In genomic region chr13:6001218-6001564, GRCm38 (mm10) we compare ENCODE assay signal across 19 mouse cellular contexts.
"Had no signal": no experiment of that assay in that cellular context is flagged by ENCODE, and none has a peak within 500 bp of the region (broad histone marks: within the 10 kb centered on the region; RNA-seq: fewer than 3 reads in every experiment).

No protein-coding gene starts in this region.

- DNase-seq: lung, adult 18-20 months; lung, embryonic 14.5 days; lung, postnatal 10 days; right cerebral cortex, adult 18-20 months; right cerebral cortex, postnatal 25 days; right cerebral cortex, postnatal 4 days; thymus, adult 2 months; thymus, postnatal 25 days; thymus, postnatal 4 days had no signal

- H3K9ac ChIP-seq: liver, embryonic 12.5 days; liver, embryonic 14.5 days; lung, embryonic 14.5 days; midbrain, embryonic 13.5 days; midbrain, embryonic 15.5 days; neural tube, embryonic 12.5 days; stomach, embryonic 15.5 days had no signal

- H3K4me2 ChIP-seq: liver, embryonic 12.5 days; lung, embryonic 14.5 days; midbrain, embryonic 11.5 days; midbrain, embryonic 13.5 days; midbrain, embryonic 15.5 days; neural tube, embryonic 12.5 days; stomach, embryonic 15.5 days had no signal

- H3K4me3 ChIP-seq: liver, embryonic 12.5 days; megakaryocyte, embryonic 14.5 days; midbrain, embryonic 13.5 days; midbrain, embryonic 15.5 days; neural tube, embryonic 12.5 days; stomach, embryonic 15.5 days had no signal

- H3K36me3 ChIP-seq: liver, embryonic 12.5 days; midbrain, embryonic 13.5 days; midbrain, embryonic 15.5 days; neural tube, embryonic 12.5 days; stomach, embryonic 15.5 days had no signal

- H3K27me3 ChIP-seq: liver, embryonic 12.5 days; megakaryocyte, embryonic 14.5 days; midbrain, embryonic 13.5 days; midbrain, embryonic 15.5 days; neural tube, embryonic 12.5 days; stomach, embryonic 15.5 days had no signal

- H3K4me1 ChIP-seq: liver, embryonic 12.5 days; megakaryocyte, embryonic 14.5 days; midbrain, embryonic 13.5 days; midbrain, embryonic 15.5 days; neural tube, embryonic 12.5 days; stomach, embryonic 15.5 days had no signal

- ATAC-seq: liver, embryonic 12.5 days had no signal

- H3K27ac ChIP-seq: liver, embryonic 12.5 days; liver, embryonic 14.5 days; macrophage; midbrain, embryonic 13.5 days; midbrain, embryonic 15.5 days; neural tube, embryonic 12.5 days; stomach, embryonic 15.5 days; stomach, postnatal 0 days had no signal

- H3K9me3 ChIP-seq: liver, embryonic 12.5 days; megakaryocyte, embryonic 14.5 days; midbrain, embryonic 13.5 days; midbrain, embryonic 15.5 days; neural tube, embryonic 12.5 days; stomach, embryonic 15.5 days had no signal
